Mouse (Mus musculus): Measurements from ENCODE around the gene Prdm2. TPM values are rescaled to one million over a fixed set of nuclear protein-coding genes. Genes with fewer than 3 reads are reported as not detected.
A peak's percentile ranks its signal among the peaks of the same experiment; 100 is the strongest.

The Prdm2 gene
- polyA plus RNA-seq, 1 experiment from 2014 or later: 18.6 TPM

- Histone ChIP-seq H3K4me3 (no peak overlapping the region), H3K9ac (no peak overlapping the region), H3K4me1 (peaks cover 9% of the 10 kb centered on the region; the same call in 1 of the 2 replicates), H3K27ac (no peak overlapping the region), H3K4me2 (no peak overlapping the region), H3K36me3 (ENCODE audit: poor library complexity, severe bottlenecking) (peaks cover 33% of the 10 kb centered on the region), H3K9me3 (replicated peaks) (no peaks in the 10 kb centered on the region), H3K27me3 (no peaks in the 10 kb centered on the region)
- 60% methylated on average over 7 of the region's 7 CpGs for WGBS
- no peak for ATAC-seq
Observed at GRCm38 (mm10) chr4:143143615-143144014, 69.2 kb downstream of the Prdm2 start.

- no peak overlapping the region for H3K4me2 ChIP-seq
- ATAC-seq: no peak
- H3K4me3 ChIP-seq: no peak overlapping the region
- H3K9me3 ChIP-seq (replicated peaks): no peaks in the 10 kb centered on the region
- H3K9ac ChIP-seq: no peak overlapping the region
- H3K27me3 ChIP-seq: no peaks in the 10 kb centered on the region
- H3K27ac ChIP-seq: no peak overlapping the region
- 90% methylated on average over 12 of the region's 12 CpGs for WGBS
- H3K4me1 ChIP-seq: peaks cover 5% of the 10 kb centered on the region; the same call in 1 of the 2 replicates
- H3K36me3 ChIP-seq (ENCODE audit: poor library complexity, severe bottlenecking): peaks cover 37% of the 10 kb centered on the region
Observed at GRCm38 (mm10) chr4:143141645-143142259, 71.0 kb downstream of the Prdm2 start.

GRCm38 (mm10) chr4:143140940-143141339 is 71.9 kb downstream of the Prdm2 start:
- no peak overlapping the region for H3K27ac ChIP-seq
- peaks cover 41% of the 10 kb centered on the region for H3K36me3 ChIP-seq (ENCODE audit: poor library complexity, severe bottlenecking)
- H3K4me3 ChIP-seq: no peak overlapping the region
- H3K4me2 ChIP-seq: no peak overlapping the region
- ATAC-seq: no peak
- 91% methylated on average over 3 of the region's 3 CpGs for WGBS
- no peak overlapping the region for H3K9ac ChIP-seq
- no peaks in the 10 kb centered on the region for H3K27me3 ChIP-seq
- H3K9me3 ChIP-seq (replicated peaks): no peaks in the 10 kb centered on the region
- peaks cover 5% of the 10 kb centered on the region; the same call in 1 of the 2 replicates for H3K4me1 ChIP-seq

DNA sequence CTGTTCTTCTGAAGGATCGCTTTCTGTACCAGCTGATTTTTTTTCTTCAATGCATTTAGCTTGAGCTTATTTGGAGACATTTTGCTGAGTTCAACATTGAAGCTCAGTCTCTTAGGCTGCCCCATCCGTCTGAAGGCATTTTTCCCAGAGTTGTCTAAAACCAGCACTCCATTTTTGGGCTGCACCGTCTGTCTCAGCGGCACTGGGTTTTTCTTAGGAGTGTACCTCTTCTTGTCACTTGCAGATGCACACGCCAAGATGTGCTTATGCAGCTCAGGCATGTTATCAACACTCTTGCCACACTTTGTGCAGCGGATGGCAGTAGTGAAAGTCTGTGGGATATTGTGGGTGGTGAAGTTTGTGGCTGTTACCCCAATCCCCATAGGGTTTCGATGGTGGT is 80.4 kb downstream of the Prdm2 start:
- no peak overlapping the region for H3K4me2 ChIP-seq
- peaks cover 81% of the 10 kb centered on the region for H3K36me3 ChIP-seq (ENCODE audit: poor library complexity, severe bottlenecking)
- no peaks in the 10 kb centered on the region for H3K9me3 ChIP-seq (replicated peaks)
- no peaks in the 10 kb centered on the region for H3K27me3 ChIP-seq
- no peak overlapping the region for H3K9ac ChIP-seq
- H3K4me1 ChIP-seq: no peaks in the 10 kb centered on the region
- no peak overlapping the region for H3K4me3 ChIP-seq
- ATAC-seq: no peak
- WGBS: 95% methylated on average over 7 of the region's 7 CpGs
- H3K27ac ChIP-seq: no peak overlapping the region

- Histone ChIP-seq H3K4me3 (no peak overlapping the region), H3K9ac (no peak overlapping the region), H3K4me2 (no peak overlapping the region), H3K27ac (no peak overlapping the region), H3K4me1 (no peaks in the 10 kb centered on the region), H3K9me3 (replicated peaks) (no peaks in the 10 kb centered on the region), H3K27me3 (no peaks in the 10 kb centered on the region), H3K36me3 (ENCODE audit: poor library complexity, severe bottlenecking) (peaks cover 82% of the 10 kb centered on the region)
- WGBS: 91% methylated on average over 5 of the region's 5 CpGs
- ATAC-seq: no peak
Observed at GRCm38 (mm10) chr4:143130441-143130840, 82.4 kb downstream of the Prdm2 start.

GRCm38 (mm10) chr4:143129261-143129760 is 83.5 kb downstream of the Prdm2 start:
- H3K9ac ChIP-seq: no peak overlapping the region
- no peaks in the 10 kb centered on the region for H3K4me1 ChIP-seq
- H3K4me3 ChIP-seq: no peak overlapping the region
- no peak overlapping the region for H3K27ac ChIP-seq
- ATAC-seq: no peak
- H3K4me2 ChIP-seq: no peak overlapping the region
- H3K36me3 ChIP-seq (ENCODE audit: poor library complexity, severe bottlenecking): peaks cover 70% of the 10 kb centered on the region
- 92% methylated on average over 4 of the region's 4 CpGs for WGBS
- no peaks in the 10 kb centered on the region for H3K9me3 ChIP-seq (replicated peaks)
- no peaks in the 10 kb centered on the region for H3K27me3 ChIP-seq

- H3K4me1 ChIP-seq: no peaks in the 10 kb centered on the region
- ATAC-seq: no peak
- H3K36me3 ChIP-seq (ENCODE audit: poor library complexity, severe bottlenecking): peaks cover 54% of the 10 kb centered on the region
- H3K27me3 ChIP-seq: no peaks in the 10 kb centered on the region
- H3K4me3 ChIP-seq: no peak overlapping the region
- 92% methylated on average over 5 of the region's 5 CpGs for WGBS
- H3K9ac ChIP-seq: no peak overlapping the region
- H3K4me2 ChIP-seq: no peak overlapping the region
- no peaks in the 10 kb centered on the region for H3K9me3 ChIP-seq (replicated peaks)
- no peak overlapping the region for H3K27ac ChIP-seq
Observed at GRCm38 (mm10) chr4:143127171-143127570, 85.6 kb downstream of the Prdm2 start.

- ATAC-seq: peak; percentile 50; the same call in 1 of the 2 replicates
- 94% methylated on average over 14 of the region's 14 CpGs for WGBS
- Histone ChIP-seq H3K4me2 (no peak overlapping the region), H3K9ac (no peak overlapping the region), H3K4me1 (no peaks in the 10 kb centered on the region), H3K9me3 (replicated peaks) (no peaks in the 10 kb centered on the region), H3K4me3 (no peak overlapping the region), H3K27me3 (no peaks in the 10 kb centered on the region), H3K27ac (no peak overlapping the region), H3K36me3 (ENCODE audit: poor library complexity, severe bottlenecking) (peaks cover 47% of the 10 kb centered on the region)
Observed at GRCm38 (mm10) chr4:143126476-143126875, 86.3 kb downstream of the Prdm2 start.

DNA sequence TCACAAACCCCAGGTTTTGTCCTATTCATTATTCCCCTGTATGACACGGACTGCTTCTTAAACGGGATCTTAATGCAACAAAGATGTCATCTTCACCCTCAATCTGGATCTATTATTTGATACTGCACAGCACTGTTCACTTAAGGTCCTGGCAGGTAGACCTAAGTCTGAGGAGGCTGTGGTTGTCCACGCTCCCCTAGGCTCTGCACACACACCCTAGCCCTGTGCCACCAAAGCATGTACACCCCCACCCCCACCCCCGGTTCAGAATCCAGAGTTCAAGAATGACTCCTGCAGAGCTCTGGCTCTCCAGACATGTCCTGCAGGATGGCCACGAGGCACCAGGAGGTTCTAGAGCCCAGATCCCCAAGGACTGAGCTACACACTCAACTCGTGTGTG is 87.5 kb downstream of the Prdm2 start:
- 88% methylated on average over 6 of the region's 6 CpGs for WGBS
- H3K9ac ChIP-seq: no peak overlapping the region
- H3K9me3 ChIP-seq (replicated peaks): no peaks in the 10 kb centered on the region
- no peak overlapping the region for H3K4me2 ChIP-seq
- peaks cover under 1% of the 10 kb centered on the region for H3K4me1 ChIP-seq
- H3K27me3 ChIP-seq: no peaks in the 10 kb centered on the region
- H3K4me3 ChIP-seq: no peak overlapping the region
- no peak for ATAC-seq
- H3K36me3 ChIP-seq (ENCODE audit: poor library complexity, severe bottlenecking): peaks cover 35% of the 10 kb centered on the region
- H3K27ac ChIP-seq: no peak overlapping the region

DNA sequence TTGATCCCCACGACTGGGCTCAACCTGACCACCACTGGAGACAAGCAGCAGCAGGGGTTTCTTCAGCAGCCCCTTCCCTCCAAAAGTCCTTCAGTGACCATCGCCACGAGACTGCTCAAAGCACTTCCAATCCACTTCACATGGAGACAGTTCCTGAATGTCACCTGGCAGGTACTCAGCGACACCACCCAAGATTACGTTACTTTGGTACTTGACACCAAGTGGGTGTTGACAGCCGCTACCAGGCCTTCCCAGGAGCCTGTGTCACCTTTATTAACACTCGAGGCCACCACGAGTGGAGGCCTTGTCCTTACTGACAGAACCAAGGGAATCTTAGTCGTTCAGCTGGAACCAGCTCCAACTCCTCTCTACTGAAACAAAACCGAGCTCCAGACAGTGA is 89.8 kb downstream of the Prdm2 start:
- no peak overlapping the region for H3K27ac ChIP-seq
- H3K9ac ChIP-seq: no peak overlapping the region
- WGBS: 88% methylated on average over 10 of the region's 10 CpGs
- no peaks in the 10 kb centered on the region for H3K27me3 ChIP-seq
- no peak overlapping the region for H3K4me2 ChIP-seq
- peaks cover 18% of the 10 kb centered on the region for H3K36me3 ChIP-seq (ENCODE audit: poor library complexity, severe bottlenecking)
- no peak overlapping the region for H3K4me3 ChIP-seq
- H3K4me1 ChIP-seq: peaks cover 18% of the 10 kb centered on the region
- ATAC-seq: no peak
- no peaks in the 10 kb centered on the region for H3K9me3 ChIP-seq (replicated peaks)

GRCm38 (mm10) chr4:143121174-143121573 is 91.6 kb downstream of the Prdm2 start:
- Histone ChIP-seq H3K27me3 (no peaks in the 10 kb centered on the region), H3K9ac (no peak overlapping the region), H3K4me2 (no peak overlapping the region), H3K27ac (no peak overlapping the region), H3K9me3 (replicated peaks) (no peaks in the 10 kb centered on the region), H3K36me3 (ENCODE audit: poor library complexity, severe bottlenecking) (peaks cover 6% of the 10 kb centered on the region; the same call in 1 of the 2 replicates), H3K4me3 (no peak overlapping the region), H3K4me1 (peaks cover 19% of the 10 kb centered on the region)
- 87% methylated on average over 3 of the region's 3 CpGs for WGBS
- ATAC-seq: no peak

DNA sequence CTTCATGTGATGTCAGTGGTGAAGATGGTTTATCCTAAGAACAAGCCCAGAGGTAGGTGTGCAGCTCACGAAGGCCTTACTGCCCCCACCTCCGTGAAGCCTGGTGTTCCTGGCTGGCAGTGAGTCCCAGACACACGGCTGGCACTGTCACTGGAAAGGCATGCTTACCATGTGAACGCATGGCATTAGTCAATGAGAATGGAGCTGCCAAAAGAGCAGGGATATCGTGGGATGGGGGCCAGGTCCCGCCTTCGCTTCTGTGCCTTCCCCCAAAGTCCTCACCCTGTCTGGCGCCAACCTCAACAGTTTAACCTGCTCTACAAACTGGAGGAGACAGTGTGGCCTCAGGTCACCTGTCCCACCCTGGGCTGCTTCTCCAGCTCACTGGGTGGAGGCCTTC is 92.8 kb downstream of the Prdm2 start:
- H3K27me3 ChIP-seq: no peaks in the 10 kb centered on the region
- 65% methylated on average over 8 of the region's 8 CpGs for WGBS
- H3K9me3 ChIP-seq (replicated peaks): no peaks in the 10 kb centered on the region
- H3K36me3 ChIP-seq (ENCODE audit: poor library complexity, severe bottlenecking): peaks cover 5% of the 10 kb centered on the region; the same call in 1 of the 2 replicates
- no peak overlapping the region for H3K27ac ChIP-seq
- peak; percentile 66; the same call in 1 of the 2 replicates for ATAC-seq
- peaks cover 21% of the 10 kb centered on the region for H3K4me1 ChIP-seq
- no peak overlapping the region for H3K9ac ChIP-seq
- H3K4me3 ChIP-seq: no peak overlapping the region
- no peak overlapping the region for H3K4me2 ChIP-seq

DNA sequence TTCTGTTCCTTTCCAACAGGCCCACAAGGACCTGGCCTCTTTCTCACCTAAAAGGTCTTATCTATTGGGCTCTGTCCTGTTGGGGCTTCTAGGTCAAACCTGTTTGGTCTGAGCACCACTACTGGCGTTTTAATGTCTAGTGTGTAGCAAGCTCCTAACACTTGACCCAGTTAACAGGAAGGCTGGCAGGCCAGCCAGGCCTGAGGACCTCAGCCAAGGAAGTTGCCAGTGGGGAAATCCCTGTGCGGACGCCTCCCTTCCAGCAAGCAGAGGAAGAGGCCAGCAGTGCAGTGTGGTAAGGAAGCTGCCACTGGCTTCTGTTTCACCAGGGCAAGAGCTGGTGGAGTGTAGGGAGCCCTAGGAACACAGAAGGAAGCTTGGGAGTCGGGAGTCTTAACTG is 94.0 kb downstream of the Prdm2 start:
- Histone ChIP-seq H3K4me1 (peaks cover 30% of the 10 kb centered on the region), H3K27ac (no peak overlapping the region), H3K4me2 (no peak overlapping the region), H3K9me3 (replicated peaks) (no peaks in the 10 kb centered on the region), H3K36me3 (ENCODE audit: poor library complexity, severe bottlenecking) (peaks cover 5% of the 10 kb centered on the region; the same call in 1 of the 2 replicates), H3K9ac (no peak overlapping the region), H3K27me3 (no peaks in the 10 kb centered on the region), H3K4me3 (no peak overlapping the region)
- 65% methylated on average over 4 of the region's 4 CpGs for WGBS
- ATAC-seq: no peak
